Mouse (Mus musculus) G1E (cell line): ENCODE results near the gene Smyd2. TPM values are rescaled to one million over a fixed set of nuclear protein-coding genes. Genes with fewer than 3 reads are reported as not detected.

Experiments
- ATAC-seq: 2 replicates; pipeline ENCODE4 v1.8.0; 2016; ENCODE audit warnings: mild to moderate bottlenecking; ENCODE audit not compliant: insufficient number of reproducible peaks, poor library complexity, low FRiP score, severe bottlenecking; ENCODE audit errors: extremely low read depth
- DNase-seq: peaks from one replicate; pipeline ENCODE4 v3.0.0; 2012; ENCODE audit warnings: low spot score
- H3K27me3 ChIP-seq: 2 replicates; pipeline ENCODE4 v1.6.1; 2012; ENCODE audit warnings: mild to moderate bottlenecking, low read length, inconsistent platforms; ENCODE audit not compliant: insufficient read depth
- H3K36me3 ChIP-seq: replicated peaks from 2 replicates; pipeline ENCODE3; 2012; ENCODE audit warnings: mild to moderate bottlenecking, inconsistent platforms
- H3K4me1 ChIP-seq: 2 replicates; pipeline ENCODE4 v1.6.1; 2012; ENCODE audit warnings: low read depth, low read length, inconsistent platforms, mixed read lengths; ENCODE audit not compliant: insufficient read depth
- H3K4me3 ChIP-seq: 2 replicates; pipeline ENCODE4 v1.5.1; 2012; ENCODE audit warnings: low read depth, mild to moderate bottlenecking, inconsistent platforms, low read length, moderate library complexity, mixed read lengths
- H3K9me3 ChIP-seq: replicated peaks from 2 replicates; pipeline ENCODE4 v1.6.1; 2012; ENCODE audit warnings: inconsistent platforms
- CTCF ChIP-seq: IDR thresholded peaks from 2 replicates; pipeline ENCODE4 v1.5.1; 2012; ENCODE audit warnings: low read depth, low read length, inconsistent platforms, mixed read lengths
- GATA1 ChIP-seq: IDR thresholded peaks from 2 replicates; pipeline ENCODE4 v1.6.1; 2012; ENCODE audit warnings: borderline replicate concordance, low read length, inconsistent platforms, mixed read lengths
- GATA2 ChIP-seq: IDR thresholded peaks from 2 replicates; pipeline ENCODE4 v1.6.1; 2012; ENCODE audit warnings: low read depth, low read length, inconsistent platforms, borderline replicate concordance
- POLR2AphosphoS5 ChIP-seq: IDR thresholded peaks from 2 replicates; pipeline ENCODE4 v1.6.1; 2012; ENCODE audit warnings: low read depth, low read length, inconsistent platforms; ENCODE audit not compliant: insufficient replicate concordance
- TAL1 ChIP-seq: conservative IDR thresholded peaks from 2 replicates; pipeline ENCODE4 v1.6.1; 2012; ENCODE audit warnings: low read depth, low read length, inconsistent platforms, mixed read lengths
- polyA plus RNA-seq: library from polyadenylated mRNA; stranded (reverse); fragments of >175 nt; gene quantifications from 2 replicates; pipeline ENCODE4 v1.2.3, GENCODE M21; 2012
- total RNA-seq, 2 experiments: library from RNA; stranded (forward) in 1 of 2; stranded (reverse) in 1 of 2; fragments of 200-1000 nt in 1 of 2; fragments of >200 nt in 1 of 2; fragmentation: Nextera tagmentation in 1 of 2; gene quantifications; 2 replicates each; pipeline ENCODE4 v1.2.3; 2014 to 2017

The Smyd2 gene
- total and polyA plus RNA-seq, 3 experiments = not detected

- no peak for TF ChIP-seq GATA2
- no peak overlapping the region for H3K4me3 ChIP-seq
- no peaks in the 10 kb centered on the region for H3K36me3 ChIP-seq
- DNase-seq (no peak), ATAC-seq (no peak)
- no peaks in the 10 kb centered on the region for H3K4me1 ChIP-seq
- H3K9me3 ChIP-seq = peaks cover 81% of the 10 kb centered on the region
- H3K27me3 ChIP-seq = no peaks in the 10 kb centered on the region
Observed at GRCm38 (mm10) chr1:189855739-189856138, 66.4 kb downstream of the Smyd2 start.

- ATAC-seq (no peak), DNase-seq (no peak)
- H3K27me3 ChIP-seq = no peaks in the 10 kb centered on the region
- H3K9me3 ChIP-seq = peaks cover 81% of the 10 kb centered on the region
- no peaks in the 10 kb centered on the region for H3K4me1 ChIP-seq
- no peaks in the 10 kb centered on the region for H3K36me3 ChIP-seq
- no peak for TF ChIP-seq CTCF
- TF ChIP-seq GATA2 = no peak
- no peak for TF ChIP-seq POLR2AphosphoS5
- no peak for TF ChIP-seq GATA1
- no peak for TF ChIP-seq TAL1
- no peak overlapping the region for H3K4me3 ChIP-seq
Observed at GRCm38 (mm10) chr1:189854646-189855045, 67.5 kb downstream of the Smyd2 start.

- Histone ChIP-seq H3K4me1 (no peaks in the 10 kb centered on the region), H3K36me3 (no peaks in the 10 kb centered on the region), H3K4me3 (no peak overlapping the region), H3K9me3 (peaks cover 90% of the 10 kb centered on the region), H3K27me3 (no peaks in the 10 kb centered on the region)
- ATAC-seq = no peak
- TF ChIP-seq GATA1 = no peak
- no peak for TF ChIP-seq TAL1
- no peak for TF ChIP-seq POLR2AphosphoS5
- no peak for TF ChIP-seq CTCF
- no peak for DNase-seq
Observed at GRCm38 (mm10) chr1:189852456-189852855, 69.7 kb downstream of the Smyd2 start.

GRCm38 (mm10) chr1:189852051-189852450, 70.1 kb downstream of the Smyd2 start:
- Histone ChIP-seq H3K36me3 (no peaks in the 10 kb centered on the region), H3K27me3 (no peaks in the 10 kb centered on the region)

GRCm38 (mm10) chr1:189849550-189849949, 72.6 kb downstream of the Smyd2 start:
- no peaks in the 10 kb centered on the region for H3K36me3 ChIP-seq

More at GRCm38 (mm10) chr1:189852051-189852450, 70.1 kb downstream of the Smyd2 start:
- Histone ChIP-seq H3K4me3 (no peak overlapping the region), H3K9me3 (peaks cover 90% of the 10 kb centered on the region), H3K4me1 (no peaks in the 10 kb centered on the region)
- no peak for TF ChIP-seq TAL1
- TF ChIP-seq CTCF = no peak
- no peak for TF ChIP-seq GATA1
- no peak for TF ChIP-seq POLR2AphosphoS5
- no peak for TF ChIP-seq GATA2
- DNase-seq = no peak
- ATAC-seq = no peak

GRCm38 (mm10) chr1:189846319-189846718, 75.8 kb downstream of the Smyd2 start:
- Histone ChIP-seq H3K4me3 (no peak overlapping the region), H3K36me3 (no peaks in the 10 kb centered on the region), H3K4me1 (no peaks in the 10 kb centered on the region), H3K27me3 (no peaks in the 10 kb centered on the region), H3K9me3 (peaks cover 93% of the 10 kb centered on the region)
- DNase-seq = no peak
- TF ChIP-seq TAL1 (no peak), GATA1 (no peak), CTCF (no peak), POLR2AphosphoS5 (no peak), GATA2 (no peak)
- ATAC-seq = no peak

More at GRCm38 (mm10) chr1:189849550-189849949, 72.6 kb downstream of the Smyd2 start:
- H3K9me3 ChIP-seq = peaks cover 90% of the 10 kb centered on the region
- H3K4me3 ChIP-seq = no peak overlapping the region
- no peak for ATAC-seq
- no peak for TF ChIP-seq CTCF
- TF ChIP-seq POLR2AphosphoS5 = no peak
- no peak for TF ChIP-seq GATA1
- no peak for TF ChIP-seq TAL1
- TF ChIP-seq GATA2 = no peak
- H3K27me3 ChIP-seq = no peaks in the 10 kb centered on the region
- no peaks in the 10 kb centered on the region for H3K4me1 ChIP-seq
- no peak for DNase-seq

GRCm38 (mm10) chr1:189834166-189834565, 88.0 kb downstream of the Smyd2 start:
- no peaks in the 10 kb centered on the region for H3K4me1 ChIP-seq
- DNase-seq (no peak), ATAC-seq (no peak)
- no peak for TF ChIP-seq CTCF
- no peaks in the 10 kb centered on the region for H3K36me3 ChIP-seq
- H3K9me3 ChIP-seq = peaks cover 82% of the 10 kb centered on the region
- no peak overlapping the region for H3K4me3 ChIP-seq
- H3K27me3 ChIP-seq = no peaks in the 10 kb centered on the region
